Mouse (Mus musculus) testis, adult 10 weeks (tissue): ENCODE data around the gene Meioc. TPM values are rescaled to one million over a fixed set of nuclear protein-coding genes. Genes with fewer than 3 reads are reported as not detected.

Source experiments
- polyA plus RNA-seq: library from polyadenylated mRNA; stranded (reverse); fragments of 350-450 nt; fragmentation: Illumina TruSeq; extraction: RNeasy Lipid Tissue Mini Kit (QIAGEN cat#74804); gene quantifications from one replicate; pipeline ENCODE4 v1.2.3, GENCODE M21; 2014; ENCODE audit warnings: low read depth, low replicate concordance

Gene Meioc
- 295 TPM for polyA plus RNA-seq

GRCm38 (mm10) chr11:102663416-102663815 lies at the start of gene Meioc:
Gene Meioc (plus strand): TSS chr11:102663716.

GRCm38 (mm10) chr11:102697338-102698017 lies 34.0 kb downstream of the Meioc start, which contains the start of gene Ccdc43:
Gene Ccdc43 (minus strand): TSS chr11:102697782.

Other genes with a start within 250 kb of the Meioc start
- gene Grn, start 233.4 kb upstream of the Meioc start, polyA plus RNA-seq = 1.5 TPM
- gene Fam171a2, start 216.0 kb upstream of the Meioc start, polyA plus RNA-seq = not detected
- gene Itga2b, start 193.6 kb upstream of the Meioc start, polyA plus RNA-seq = not detected
- gene Gpatch8, start 107.3 kb upstream of the Meioc start, polyA plus RNA-seq = 20.4 TPM
- 0.49 TPM for gene Gm11627, start 84.3 kb upstream of the Meioc start, polyA plus RNA-seq
- 0.32 TPM for gene Fzd2, start 59.3 kb upstream of the Meioc start, polyA plus RNA-seq
- 15.3 TPM for gene Ccdc43, start 34.1 kb downstream of the Meioc start, polyA plus RNA-seq
- 0.38 TPM for gene Adam11, start 97.7 kb downstream of the Meioc start, polyA plus RNA-seq
- 16.6 TPM for gene Gjc1, start 156.0 kb downstream of the Meioc start, polyA plus RNA-seq
- gene Higd1b, start 172.1 kb downstream of the Meioc start, polyA plus RNA-seq = not detected
- gene Eftud2, start 217.3 kb downstream of the Meioc start, polyA plus RNA-seq = 53.4 TPM
- gene Ccdc103, start 217.5 kb downstream of the Meioc start, polyA plus RNA-seq = 12.5 TPM
- 0.31 TPM for gene Fam187a, start 221.5 kb downstream of the Meioc start, polyA plus RNA-seq
- gene Gfap, start 237.2 kb downstream of the Meioc start, polyA plus RNA-seq = 0.07 TPM